Mouse (Mus musculus): ENCODE results near the gene Gm49388. TPM values are rescaled to one million over a fixed set of nuclear protein-coding genes. Genes with fewer than 3 reads are reported as not detected.
"Not testable (repeated sequence)": the region's sequence is repeated elsewhere in the genome, so short reads cannot be mapped to it uniquely, and the experiment has no call there.

The Gm49388 gene
- total RNA-seq, 1 experiment from 2014 or later = 2.2 TPM

DNA sequence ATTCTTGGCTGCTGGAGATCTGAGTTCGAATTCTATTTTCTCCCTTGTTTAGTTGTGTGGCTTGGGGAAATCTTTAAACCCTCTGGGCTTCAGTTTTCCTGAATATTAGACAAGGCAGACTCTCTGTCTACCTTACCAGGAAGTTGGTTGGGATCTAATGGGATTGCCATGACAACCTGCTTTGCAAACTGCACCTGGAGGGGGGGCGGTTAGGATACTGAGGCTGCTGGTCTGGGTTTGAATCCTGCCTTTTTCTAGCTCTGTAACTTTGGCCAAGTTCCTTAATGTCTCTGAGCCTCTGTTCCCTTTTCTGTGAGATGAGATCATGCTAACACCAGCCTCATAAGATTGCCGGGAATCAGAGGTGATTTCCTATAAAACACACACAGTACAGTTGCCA, 37.1 kb downstream of the Gm49388 start:
- no peak for ATAC-seq (replicated peaks; ENCODE audit: insufficient number of reproducible peaks, low FRiP score, low TSS enrichment, poor library complexity, severe bottlenecking)

DNA sequence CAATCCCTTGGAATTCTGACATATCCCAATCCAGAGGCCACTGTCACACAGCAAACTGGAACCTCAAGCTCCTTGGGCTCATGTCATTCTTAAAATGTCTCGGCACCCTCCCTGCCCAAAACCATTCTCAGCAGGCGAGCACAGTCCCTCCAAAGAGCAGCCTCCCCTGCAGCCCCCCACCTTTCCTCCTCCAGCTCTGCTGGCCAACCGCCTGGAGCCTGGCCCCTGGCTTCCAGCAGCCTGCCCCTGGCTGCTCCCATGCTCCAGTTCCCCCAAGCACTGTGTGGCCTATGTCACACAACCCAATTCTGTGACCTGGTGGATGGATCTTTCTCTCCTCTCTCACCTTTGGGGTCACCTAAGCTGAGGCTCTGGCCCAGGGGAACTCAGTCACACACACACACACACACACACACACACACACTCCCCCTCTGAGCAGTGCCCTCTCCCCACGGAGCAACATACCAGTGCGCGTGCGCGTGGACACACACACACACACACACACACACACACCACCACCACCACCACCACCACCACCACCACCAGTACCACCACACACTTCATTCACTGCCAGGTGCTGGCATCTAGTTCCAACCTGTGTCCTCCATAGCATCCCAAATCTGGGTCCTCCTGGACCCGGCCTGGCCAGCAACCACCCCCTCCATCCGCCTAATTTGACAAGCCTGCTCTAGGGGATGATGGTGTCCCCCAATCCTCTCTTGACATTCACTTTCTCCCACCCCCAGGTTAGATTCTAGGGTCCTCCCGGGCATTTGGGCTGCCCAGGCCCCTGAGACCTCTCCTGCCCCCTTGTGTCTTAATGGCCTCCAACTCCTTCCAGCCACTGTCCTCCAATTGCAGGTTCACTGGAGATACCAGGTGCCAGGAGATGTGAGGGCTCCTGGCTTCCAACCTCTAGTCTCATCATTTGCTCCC, 38.1 kb downstream of the Gm49388 start:
- no peak for ATAC-seq (replicated peaks; ENCODE audit: insufficient number of reproducible peaks, low FRiP score, low TSS enrichment, poor library complexity, severe bottlenecking)

DNA sequence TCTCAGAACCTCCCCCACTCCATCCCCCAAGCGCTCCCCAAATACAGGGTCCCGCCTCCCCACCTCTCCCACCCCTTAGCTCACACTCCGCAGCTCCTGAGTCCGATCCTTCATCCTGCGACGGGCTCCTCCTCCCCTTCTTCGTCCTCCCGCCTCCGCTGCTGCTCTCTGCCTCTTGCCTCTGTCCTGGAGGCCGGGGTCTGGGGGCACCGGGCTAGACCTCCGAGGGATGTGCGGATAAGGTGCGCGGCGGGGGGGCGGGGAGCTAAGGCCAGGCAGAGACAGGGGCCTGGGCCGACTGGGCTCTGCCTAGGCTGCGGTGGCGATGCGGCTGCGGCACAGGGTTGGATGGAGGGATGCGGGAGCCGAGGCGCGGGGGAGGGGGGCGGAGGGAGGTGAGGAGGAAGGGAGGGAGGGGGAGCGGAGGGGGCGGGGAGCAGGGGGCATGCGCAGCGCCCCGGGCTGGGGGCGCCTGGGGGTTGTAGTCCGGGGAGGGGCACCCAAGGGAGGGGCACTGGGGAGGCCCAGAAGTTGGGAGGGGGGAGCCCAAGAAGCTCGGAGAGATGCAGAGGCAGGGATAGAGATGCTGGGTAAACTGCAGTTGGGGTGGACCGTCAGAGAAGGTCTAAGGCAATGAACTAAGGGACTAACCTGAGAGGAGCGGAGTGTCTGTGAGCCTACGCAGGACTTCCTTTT, 38.9 kb downstream of the Gm49388 start, which contains the start of the genes Stx4a and Stx1b:
Gene Stx4a, plus strand, starts transcription at position 119 of the 696 bp plus-strand sequence.
Gene Stx1b, minus strand, starts transcription at position 374 of the 696 bp plus-strand sequence.
- no peak for ATAC-seq (replicated peaks; ENCODE audit: insufficient number of reproducible peaks, low FRiP score, low TSS enrichment, poor library complexity, severe bottlenecking)

DNA sequence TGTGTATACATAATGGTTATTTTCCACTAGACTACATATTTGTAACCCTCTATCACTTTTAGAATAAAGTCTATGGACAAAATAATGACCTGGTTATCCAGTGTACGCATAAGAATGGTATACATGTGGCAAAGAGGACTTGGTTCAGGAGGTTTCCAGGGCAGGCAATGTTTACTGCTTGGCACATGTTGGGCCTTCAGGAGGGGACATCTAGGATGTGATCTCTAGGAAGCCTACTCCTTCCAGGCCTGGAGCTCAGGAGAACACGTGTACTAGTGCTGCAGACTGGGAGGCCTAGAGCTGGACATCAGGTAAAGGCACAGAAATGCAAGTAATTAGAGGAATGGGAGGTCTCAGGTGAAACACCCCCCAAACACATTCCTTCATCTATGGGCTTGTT, 50.1 kb downstream of the Gm49388 start:
- no peak for ATAC-seq (replicated peaks; ENCODE audit: insufficient number of reproducible peaks, low FRiP score, low TSS enrichment, poor library complexity, severe bottlenecking)

DNA sequence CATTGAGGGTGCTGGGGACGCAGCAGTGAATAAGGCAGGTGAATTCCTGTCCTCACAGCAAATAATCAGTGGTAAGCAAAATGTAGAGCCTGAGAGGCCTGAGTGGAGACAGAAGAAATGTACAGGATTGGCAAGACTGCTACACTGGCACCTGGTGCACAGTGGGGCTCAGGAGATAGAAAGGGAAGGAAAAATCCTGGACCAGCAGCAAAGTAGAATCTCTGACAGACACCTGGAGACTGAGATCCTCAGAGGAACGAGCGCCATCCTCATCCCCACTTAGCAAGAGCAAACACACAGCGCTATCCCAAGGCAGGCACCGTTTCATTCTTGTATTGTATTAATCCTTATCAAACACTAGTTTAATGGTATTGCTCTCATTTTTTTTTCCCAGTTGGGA, 52.1 kb downstream of the Gm49388 start:
- no peak for ATAC-seq (replicated peaks; ENCODE audit: insufficient number of reproducible peaks, low FRiP score, low TSS enrichment, poor library complexity, severe bottlenecking)

DNA sequence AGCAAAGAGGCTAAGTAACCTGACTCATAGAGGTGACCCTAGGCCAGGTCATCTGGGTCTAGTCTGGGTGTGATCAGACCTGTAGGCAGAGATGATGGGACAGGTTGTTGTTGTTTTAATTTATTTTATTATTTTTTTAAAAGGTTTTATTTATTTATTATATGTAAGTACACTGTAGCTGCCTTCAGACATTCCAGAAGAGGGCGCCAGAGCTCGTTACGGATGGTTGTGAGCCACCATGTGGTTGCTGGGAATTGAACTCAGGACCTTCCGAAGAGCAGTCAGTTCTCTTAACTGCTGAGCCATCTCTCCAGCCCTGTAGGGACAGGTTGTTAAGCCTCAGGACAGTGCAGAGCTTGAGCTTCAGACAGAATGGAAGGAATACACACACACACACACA, 52.5 kb downstream of the Gm49388 start:
- not testable (repeated sequence) for ATAC-seq (replicated peaks; ENCODE audit: insufficient number of reproducible peaks, low FRiP score, low TSS enrichment, poor library complexity, severe bottlenecking)

DNA sequence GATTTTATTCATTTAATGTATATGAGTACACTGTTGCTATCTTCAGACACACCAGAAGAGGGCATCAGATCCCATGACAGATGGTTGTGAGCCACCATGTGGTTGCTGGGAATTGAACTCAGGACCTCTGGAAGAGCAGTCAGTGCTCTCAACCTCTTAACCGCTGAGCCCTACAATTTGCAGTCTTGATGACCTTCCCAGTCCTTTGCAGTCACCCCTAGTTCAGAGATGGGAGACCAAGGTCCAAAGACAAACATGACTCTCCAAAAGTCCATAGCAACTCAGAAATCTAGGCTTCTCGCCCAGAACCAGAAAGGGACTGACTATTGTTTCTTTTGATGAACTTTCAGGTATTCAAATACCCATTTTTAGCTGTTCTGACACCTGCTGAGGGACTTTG, 54.6 kb downstream of the Gm49388 start:
- not testable (repeated sequence) for ATAC-seq (replicated peaks; ENCODE audit: insufficient number of reproducible peaks, low FRiP score, low TSS enrichment, poor library complexity, severe bottlenecking)

DNA sequence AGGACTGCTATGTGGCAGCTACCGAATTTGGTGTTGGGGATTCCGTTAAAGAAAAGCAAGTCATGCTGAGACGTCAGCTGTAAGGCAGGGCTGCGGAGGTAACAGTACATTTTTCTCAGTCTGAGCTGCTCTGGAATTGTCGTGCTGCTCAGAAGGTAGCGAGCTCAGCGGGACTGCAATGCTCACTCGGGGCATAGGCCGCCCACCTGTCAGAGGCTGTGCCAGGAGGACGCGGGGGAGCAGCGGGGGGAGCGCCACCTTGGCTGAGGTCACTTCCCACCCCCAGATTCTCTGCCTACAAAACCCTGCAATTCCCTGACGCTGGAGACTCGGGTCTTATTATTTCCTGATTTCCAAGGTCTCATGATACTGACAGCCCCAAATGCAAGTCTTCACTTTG, 55.5 kb downstream of the Gm49388 start:
- ATAC-seq (replicated peaks; ENCODE audit: insufficient number of reproducible peaks, low FRiP score, low TSS enrichment, poor library complexity, severe bottlenecking) = peak; percentile 14; the same call in 1 of the 2 replicates

DNA sequence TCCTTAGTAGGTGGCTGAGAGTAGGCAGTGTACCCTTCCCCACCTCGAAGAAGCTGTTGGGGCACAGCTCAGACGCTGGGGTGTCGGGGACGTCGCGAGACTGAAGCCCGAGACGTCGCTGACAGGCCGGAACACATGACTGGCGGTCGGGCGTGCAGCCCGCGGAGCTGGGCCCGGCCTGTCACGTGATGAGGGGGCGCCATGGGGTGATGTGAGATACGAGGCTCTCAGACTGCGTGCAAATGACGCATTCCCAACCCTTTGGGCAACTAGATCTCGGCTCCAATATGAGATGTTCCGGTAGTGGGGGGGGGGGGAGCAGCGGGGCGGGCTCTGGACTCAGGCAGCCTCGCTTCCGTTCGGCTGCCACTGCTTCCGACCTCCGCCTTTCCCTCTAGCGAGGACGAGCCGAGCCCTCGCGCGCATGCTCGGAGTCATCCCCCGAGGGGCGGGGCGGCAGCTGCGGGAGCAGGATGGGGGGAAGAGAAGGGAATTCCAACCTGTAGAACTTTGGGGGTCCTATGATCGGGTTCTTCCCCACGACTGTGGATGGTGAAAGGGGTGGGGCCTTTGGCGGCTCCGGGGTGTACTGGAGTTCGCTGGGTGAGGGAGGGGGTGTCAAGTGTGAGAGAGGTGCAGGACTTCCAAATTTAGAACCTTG, 56.1 kb downstream of the Gm49388 start:
- ATAC-seq (replicated peaks; ENCODE audit: insufficient number of reproducible peaks, low FRiP score, low TSS enrichment, poor library complexity, severe bottlenecking) = peak; percentile 80

DNA sequence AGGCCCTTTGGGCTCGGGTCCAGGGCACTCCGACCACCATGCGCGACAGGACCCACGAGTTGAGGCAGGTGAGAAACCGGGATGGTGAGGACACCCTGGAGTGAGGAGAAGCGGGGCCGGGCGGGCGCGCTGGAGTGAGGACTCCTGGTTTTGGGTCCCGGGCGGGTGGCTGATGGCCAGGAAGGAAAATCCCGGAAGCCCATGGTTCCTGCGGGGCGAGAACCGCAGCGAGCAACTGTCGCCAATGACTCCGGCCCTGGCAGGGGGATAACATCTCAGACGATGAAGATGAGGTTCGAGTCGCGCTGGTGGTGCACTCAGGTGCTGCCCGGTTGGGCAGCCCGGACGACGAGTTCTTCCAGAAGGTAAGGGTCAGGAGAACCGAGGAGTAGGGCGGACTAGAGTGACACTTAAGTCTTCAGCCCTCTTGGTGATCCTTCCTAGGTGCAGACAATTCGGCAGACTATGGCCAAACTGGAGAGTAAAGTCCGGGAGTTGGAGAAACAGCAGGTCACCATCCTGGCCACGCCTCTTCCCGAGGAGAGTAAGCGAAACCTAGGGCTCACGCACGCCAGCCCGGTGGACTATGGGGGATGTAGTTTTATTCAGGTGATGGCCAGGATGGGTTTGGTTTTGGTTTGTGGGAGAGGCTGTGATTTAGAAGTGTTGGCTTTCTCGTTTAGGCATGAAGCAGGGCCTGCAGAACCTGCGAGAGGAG, 56.8 kb downstream of the Gm49388 start:
- peak; percentile 83 for ATAC-seq (replicated peaks; ENCODE audit: insufficient number of reproducible peaks, low FRiP score, low TSS enrichment, poor library complexity, severe bottlenecking)

DNA sequence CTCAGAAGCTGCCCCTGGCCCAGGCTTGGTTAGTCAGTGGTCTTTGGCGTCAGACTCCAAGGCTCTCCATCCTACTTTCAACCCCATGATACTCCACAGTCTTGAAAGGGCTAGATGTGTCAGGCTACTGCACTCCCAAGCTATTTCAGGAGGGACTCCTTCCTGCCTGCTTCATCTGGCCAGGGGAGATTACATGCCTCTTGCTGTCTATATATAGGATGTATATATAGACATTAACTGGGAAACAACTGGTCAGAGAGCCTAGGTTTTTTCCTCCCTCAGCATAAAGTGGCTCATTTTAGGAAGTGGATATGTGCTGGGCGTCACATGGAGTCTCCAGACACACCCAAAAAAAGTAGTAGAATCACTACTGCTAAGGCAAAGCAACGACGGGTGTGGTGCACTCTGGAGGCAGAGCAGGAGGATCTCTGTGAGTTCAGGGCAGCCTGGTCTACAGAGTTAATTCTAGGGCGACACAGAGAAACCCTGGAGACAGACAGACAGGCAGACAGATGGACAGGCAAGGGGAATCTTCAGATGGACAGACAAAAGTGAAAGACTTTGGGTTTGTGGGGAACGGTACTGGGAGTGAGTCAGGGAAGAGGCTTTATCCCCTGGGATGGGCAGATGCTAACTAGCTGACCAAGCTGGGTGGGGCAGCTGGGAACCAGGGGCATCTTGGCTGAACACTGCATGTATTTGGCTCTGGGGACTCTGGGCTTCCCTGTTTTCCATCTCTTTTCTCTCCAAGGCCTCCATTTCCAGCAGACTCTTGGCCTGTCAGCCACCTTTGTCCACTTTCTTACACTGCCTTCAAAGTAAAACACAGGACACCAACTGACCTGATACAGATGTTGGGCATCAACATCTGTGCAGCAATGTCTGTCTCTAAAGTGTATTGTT, 64.8 kb downstream of the Gm49388 start:
- ATAC-seq (replicated peaks; ENCODE audit: insufficient number of reproducible peaks, low FRiP score, low TSS enrichment, poor library complexity, severe bottlenecking) = peak; percentile 78

DNA sequence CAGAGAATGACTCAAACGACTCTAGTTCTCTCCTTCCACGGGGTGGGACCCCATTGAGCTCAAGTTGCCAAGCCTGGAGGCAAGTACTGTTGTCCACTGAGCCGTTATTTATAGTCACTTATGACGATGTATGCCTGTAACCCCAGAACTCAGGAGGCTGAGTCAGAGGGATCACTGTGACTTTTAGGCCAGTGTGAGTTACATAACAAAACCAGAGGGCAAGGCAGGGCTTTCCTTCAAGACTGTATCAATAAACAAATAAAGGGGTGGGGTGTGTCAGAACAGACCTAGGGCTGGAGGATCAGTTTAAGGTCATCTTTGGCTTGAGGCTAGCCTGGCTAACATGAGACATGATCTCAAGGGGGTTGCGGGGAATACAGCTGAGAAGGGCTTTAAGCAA, 65.5 kb downstream of the Gm49388 start:
- ATAC-seq (replicated peaks; ENCODE audit: insufficient number of reproducible peaks, low FRiP score, low TSS enrichment, poor library complexity, severe bottlenecking) = peak; percentile 32; the same call in 1 of the 2 replicates

Other genes with a start within 250 kb of the Gm49388 start
- 4.3 to 14.7 TPM (median 5.7 TPM) in 3 replicates for gene Tmem265, start 224.2 kb upstream of the Gm49388 start, total RNA-seq (2017)
- 58.5 to 75.1 TPM (median 73.4 TPM) in 3 replicates for gene Phkg2, start 212.3 kb upstream of the Gm49388 start, total RNA-seq (2017)
- 1.1 to 2.8 TPM (median 2.6 TPM) in 3 replicates for gene Ccdc189, start 197.0 kb upstream of the Gm49388 start, total RNA-seq (2017)
- 67.4 to 77.5 TPM (median 69.4 TPM) in 3 replicates for gene Rnf40, start 196.8 kb upstream of the Gm49388 start, total RNA-seq (2017)
- 1.7 to 7.4 TPM (median 2.3 TPM) in 3 replicates for gene Zfp629, start 169.8 kb upstream of the Gm49388 start, total RNA-seq (2017)
- gene Bcl7c, start 76.7 kb upstream of the Gm49388 start, total RNA-seq (2017) = 22.5 to 27.9 TPM (median 23.5 TPM) in 3 replicates
- not detected in 3 replicates for gene Ctf1, start 72.9 kb upstream of the Gm49388 start, total RNA-seq (2017)
- 0.64 to 0.76 TPM in 2 of 3 replicates, not detected in the other for gene Ctf2, start 53.4 kb upstream of the Gm49388 start, total RNA-seq (2017)
- gene Fbxl19, start 41.1 kb upstream of the Gm49388 start, total RNA-seq (2017) = 2.1 to 8.5 TPM (median 3.1 TPM) in 3 replicates
- 31.9 to 44.5 TPM (median 35.2 TPM) in 3 replicates for gene Orai3, start 15.8 kb upstream of the Gm49388 start, total RNA-seq (2017)
- 5.2 to 14.9 TPM (median 7.7 TPM) in 3 replicates for gene Setd1a, start 8.9 kb upstream of the Gm49388 start, total RNA-seq (2017)
- gene Hsd3b7, start 15.0 kb downstream of the Gm49388 start, total RNA-seq (2017) = 8.6 to 11.1 TPM (median 9.4 TPM) in 3 replicates
- 98.1 to 120 TPM (median 102 TPM) in 3 replicates for gene Stx4a, start 38.7 kb downstream of the Gm49388 start, total RNA-seq (2017)
- 0.11 TPM in 1 of 3 replicates, not detected in the others for gene Stx1b, start 38.9 kb downstream of the Gm49388 start, total RNA-seq (2017)
- gene Zfp646, start 90.6 kb downstream of the Gm49388 start, total RNA-seq (2017) = 49.9 to 74.6 TPM (median 50.8 TPM) in 3 replicates
- 1.6 to 7.1 TPM (median 6.4 TPM) in 3 replicates for gene Zfp668, start 91.2 kb downstream of the Gm49388 start, total RNA-seq (2017)
- 0.75 TPM in 1 of 3 replicates, not detected in the others for gene Prss53, start 105.4 kb downstream of the Gm49388 start, total RNA-seq (2017)
- not detected in 3 replicates for gene Gm21974, start 109.8 kb downstream of the Gm49388 start, total RNA-seq (2017)
- gene Vkorc1, start 110.0 kb downstream of the Gm49388 start, total RNA-seq (2017) = 1.4 to 3.6 TPM (median 2.3 TPM) in 3 replicates
- gene Bckdk, start 118.5 kb downstream of the Gm49388 start, total RNA-seq (2017) = 10.0 to 27.5 TPM (median 12.5 TPM) in 3 replicates
- 48.9 to 58.0 TPM (median 55.2 TPM) in 3 replicates for gene Kat8, start 126.9 kb downstream of the Gm49388 start, total RNA-seq (2017)
- gene Prss8, start 144.5 kb downstream of the Gm49388 start, total RNA-seq (2017) = not detected in 3 replicates
- 1.1 TPM in 2 of 3 replicates, not detected in the other for gene Prss36, start 161.1 kb downstream of the Gm49388 start, total RNA-seq (2017)
- 85.2 to 172 TPM (median 110 TPM) in 3 replicates for gene Fus, start 181.8 kb downstream of the Gm49388 start, total RNA-seq (2017)
- gene Pycard, start 208.3 kb downstream of the Gm49388 start, total RNA-seq (2017) = 65.7 to 90.8 TPM (median 79.5 TPM) in 3 replicates
- 0.68 TPM in 1 of 3 replicates, not detected in the others for gene Trim72, start 218.3 kb downstream of the Gm49388 start, total RNA-seq (2017)

Measured in monocyte, adult 5-6 weeks (primary cell).